Mouse (Mus musculus): ENCODE data around the gene Alg2. TPM values are rescaled to one million over a fixed set of nuclear protein-coding genes. Genes with fewer than 3 reads are reported as not detected.
A peak's percentile ranks its signal among the peaks of the same experiment; 100 is the strongest.

The Alg2 gene
- polyA plus RNA-seq, 1 experiment from 2014 or later, result 161 TPM

DNA sequence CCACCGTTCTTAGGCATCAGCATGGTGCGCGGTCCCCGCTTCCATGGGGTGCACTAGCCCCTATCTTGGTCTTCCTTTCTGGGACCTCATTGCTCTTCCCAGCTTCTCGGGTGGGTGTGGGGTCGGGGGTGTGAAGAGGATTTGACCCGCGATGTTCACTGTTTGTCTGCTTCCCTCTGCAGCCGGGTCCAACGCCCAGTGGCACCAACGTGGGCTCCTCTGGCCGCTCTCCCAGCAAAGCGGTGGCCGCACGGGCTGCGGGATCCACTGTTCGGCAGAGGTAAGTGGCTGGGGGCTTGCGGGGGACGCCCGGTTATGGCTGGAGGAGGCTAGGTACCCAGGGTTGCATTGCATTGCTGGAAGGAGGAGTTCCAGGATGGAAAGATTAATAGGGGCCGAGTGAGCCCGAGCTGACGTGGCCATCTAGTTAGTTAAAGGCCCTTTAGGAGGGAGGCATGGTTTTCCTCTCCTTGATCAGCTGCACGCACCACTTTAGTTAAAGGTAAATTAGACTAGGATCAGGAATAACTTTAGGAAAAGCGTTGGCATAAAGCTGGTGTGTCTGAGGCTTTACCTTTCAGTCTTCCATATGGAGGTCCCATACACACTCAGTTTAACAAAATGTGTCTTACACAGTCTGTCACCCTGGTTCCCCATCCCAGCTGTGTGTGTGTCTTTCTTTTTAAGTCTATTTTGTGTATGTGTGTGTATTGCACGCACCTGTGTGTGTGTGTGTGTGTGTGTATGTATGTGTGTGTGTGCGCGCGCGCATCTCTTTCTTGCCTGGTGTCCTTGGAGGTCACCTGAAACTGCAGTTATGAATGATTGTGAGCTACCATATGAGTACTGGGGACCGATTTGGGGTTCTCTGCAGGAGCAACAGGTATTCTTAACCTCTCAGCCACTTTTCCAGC lies 854 bp upstream of the Alg2 start:
- ATAC-seq (ENCODE audit: low FRiP score) (no peak; the same call in 1 of the 2 replicates), DNase-seq (ENCODE audit: low spot score) (peak; percentile 29)
- H3K4me3 ChIP-seq (ENCODE audit: low read depth, low read length), result peak overlapping the region; percentile 86
- H3K9ac ChIP-seq (ENCODE audit: low read depth, low read length), result peak overlapping the region; percentile 90
- no peaks in the 10 kb centered on the region for H3K9me3 ChIP-seq (ENCODE audit: control insufficient read depth, low read length)
- peaks cover 8% of the 10 kb centered on the region; the same call in 1 of the 2 replicates for H3K36me3 ChIP-seq (ENCODE audit: control insufficient read depth, insufficient read depth, low read length)
- no peaks in the 10 kb centered on the region for H3K4me1 ChIP-seq (replicated peaks; ENCODE audit: control insufficient read depth, insufficient read depth, low read length)
- 14% methylated on average over 31 of the region's 31 CpGs for WGBS
- peak overlapping the region; percentile 51; the same call in 1 of the 2 replicates for H3K27ac ChIP-seq (ENCODE audit: low read depth, low read length)
- peak overlapping the region; percentile 45 for H3K4me2 ChIP-seq (replicated peaks; ENCODE audit: low read depth, low read length)
- no peaks in the 10 kb centered on the region for H3K27me3 ChIP-seq (ENCODE audit: control insufficient read depth, insufficient read depth, low read length)

DNA sequence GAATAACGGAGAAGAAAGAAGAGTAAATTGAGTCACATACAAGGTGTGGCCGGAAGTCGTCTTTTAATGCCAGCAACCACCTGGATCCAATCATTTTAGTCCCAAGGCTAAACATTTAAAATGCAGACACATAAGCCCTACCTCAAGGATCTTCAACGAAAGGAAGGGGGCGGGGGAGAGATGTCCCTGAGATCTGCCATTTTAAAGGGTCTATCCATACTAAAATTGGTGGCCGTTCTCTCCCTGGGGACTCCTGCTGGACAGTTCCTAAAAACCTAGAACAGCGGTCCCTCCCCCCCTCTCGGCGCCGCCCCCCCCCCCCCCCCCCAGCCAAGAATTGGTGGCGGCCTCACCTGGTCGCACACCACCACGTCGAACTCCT lies 556 bp downstream of the Alg2 start:
- peak overlapping the region; percentile 90 for H3K9ac ChIP-seq (ENCODE audit: low read depth, low read length)
- H3K27ac ChIP-seq (ENCODE audit: low read depth, low read length), result peak overlapping the region; percentile 97
- no peaks in the 10 kb centered on the region for H3K9me3 ChIP-seq (ENCODE audit: control insufficient read depth, low read length)
- DNase-seq (ENCODE audit: low spot score) (peak; percentile 46), ATAC-seq (ENCODE audit: low FRiP score) (no peak)
- WGBS, result 5% methylated on average over 11 of the region's 14 CpGs
- no peaks in the 10 kb centered on the region for H3K27me3 ChIP-seq (ENCODE audit: control insufficient read depth, insufficient read depth, low read length)
- H3K36me3 ChIP-seq (ENCODE audit: control insufficient read depth, insufficient read depth, low read length), result peaks cover 18% of the 10 kb centered on the region
- H3K4me2 ChIP-seq (replicated peaks; ENCODE audit: low read depth, low read length), result peak overlapping the region; percentile 45
- H3K4me3 ChIP-seq (ENCODE audit: low read depth, low read length), result peak overlapping the region; percentile 86
- no peaks in the 10 kb centered on the region for H3K4me1 ChIP-seq (replicated peaks; ENCODE audit: control insufficient read depth, insufficient read depth, low read length)

DNA sequence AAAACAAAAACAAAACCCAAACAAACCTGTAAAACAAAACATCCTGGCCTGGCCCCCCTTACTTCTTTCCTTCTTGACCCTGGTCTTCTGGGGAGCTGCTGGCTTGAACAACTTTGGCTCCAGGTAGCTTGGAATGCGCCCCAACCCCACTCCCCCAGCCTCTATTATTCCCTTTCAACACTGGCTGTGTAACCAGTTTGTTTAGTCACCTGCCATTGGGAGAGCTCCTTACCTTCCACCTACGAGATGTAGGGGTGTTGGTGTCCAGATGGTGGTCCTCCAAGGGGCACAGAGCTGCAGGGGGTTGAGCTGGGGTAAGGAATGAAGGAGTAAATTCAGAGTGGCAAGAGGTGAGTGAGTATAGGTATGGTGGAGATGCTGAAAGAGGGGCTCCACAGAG lies 6.9 kb downstream of the Alg2 start:
- no peak for DNase-seq (ENCODE audit: low spot score)
- Histone ChIP-seq H3K4me1 (replicated peaks; ENCODE audit: control insufficient read depth, insufficient read depth, low read length) (no peaks in the 10 kb centered on the region), H3K4me2 (replicated peaks; ENCODE audit: low read depth, low read length) (no peak overlapping the region), H3K27ac (ENCODE audit: low read depth, low read length) (no peak overlapping the region), H3K9ac (ENCODE audit: low read depth, low read length) (no peak overlapping the region), H3K36me3 (ENCODE audit: control insufficient read depth, insufficient read depth, low read length) (peaks cover 27% of the 10 kb centered on the region), H3K9me3 (ENCODE audit: control insufficient read depth, low read length) (no peaks in the 10 kb centered on the region), H3K27me3 (ENCODE audit: control insufficient read depth, insufficient read depth, low read length) (no peaks in the 10 kb centered on the region), H3K4me3 (ENCODE audit: low read depth, low read length) (no peak overlapping the region)
- ATAC-seq (ENCODE audit: low FRiP score), result no peak
- 91% methylated on average over 2 of the region's 2 CpGs for WGBS

DNA sequence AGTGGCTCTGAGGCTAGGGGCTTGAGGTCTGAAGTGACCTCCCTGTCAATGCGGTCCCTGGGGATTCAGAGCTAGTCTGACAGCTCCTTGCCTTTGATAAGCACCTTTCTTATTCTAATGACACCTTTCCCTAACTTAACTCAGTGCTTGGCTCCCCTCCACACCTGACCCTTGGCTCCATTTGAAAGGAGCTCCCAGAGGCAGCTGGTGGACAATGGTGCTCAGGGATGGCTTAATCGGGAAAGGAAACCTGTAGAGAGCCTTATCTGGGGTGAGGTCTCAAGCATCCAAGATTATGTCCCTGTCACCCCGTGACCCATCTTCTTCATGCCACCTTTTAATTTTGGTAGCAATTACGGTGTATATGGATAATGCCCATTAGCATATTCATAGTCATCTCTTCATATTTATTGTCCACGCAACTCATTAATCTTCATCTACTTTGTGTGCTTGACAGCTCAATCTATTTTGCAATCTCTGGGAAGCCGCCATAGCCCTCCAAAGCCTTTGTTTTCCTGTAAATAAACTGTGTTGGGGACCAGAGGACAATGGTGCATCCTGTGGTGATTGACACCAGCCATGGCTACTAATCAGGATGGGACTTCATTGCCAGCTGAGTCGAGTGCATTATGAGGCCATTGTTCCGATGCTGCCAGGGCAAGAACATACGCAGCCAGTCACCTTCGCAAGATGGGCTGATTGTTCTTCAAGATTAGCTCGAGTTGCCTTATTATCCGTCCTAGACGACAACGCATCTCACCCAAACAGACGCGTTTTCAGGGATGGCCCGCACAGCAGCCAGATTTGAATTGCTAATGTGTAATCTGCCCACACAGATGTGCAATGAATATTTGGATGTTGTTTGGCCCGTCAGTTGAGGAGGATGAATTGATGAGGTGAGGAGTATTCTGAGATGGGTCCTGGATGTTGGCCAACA lies 24.3 kb downstream of the Alg2 start:
- H3K36me3 ChIP-seq (ENCODE audit: control insufficient read depth, insufficient read depth, low read length), result no peaks in the 10 kb centered on the region
- no peaks in the 10 kb centered on the region for H3K4me1 ChIP-seq (replicated peaks; ENCODE audit: control insufficient read depth, insufficient read depth, low read length)
- ATAC-seq (ENCODE audit: low FRiP score) (peak; percentile 94), DNase-seq (ENCODE audit: low spot score) (peak; percentile 54)
- no peak overlapping the region for H3K9ac ChIP-seq (ENCODE audit: low read depth, low read length)
- no peak overlapping the region for H3K4me3 ChIP-seq (ENCODE audit: low read depth, low read length)
- WGBS, result 17% methylated on average over 18 of the region's 18 CpGs
- H3K4me2 ChIP-seq (replicated peaks; ENCODE audit: low read depth, low read length), result 0 out of 2 replicates have a peak overlapping the region, but pooled peaks have one; percentile 2
- no peaks in the 10 kb centered on the region for H3K27me3 ChIP-seq (ENCODE audit: control insufficient read depth, insufficient read depth, low read length)
- no peaks in the 10 kb centered on the region for H3K9me3 ChIP-seq (ENCODE audit: control insufficient read depth, low read length)
- peak overlapping the region; percentile 39; the same call in 1 of the 2 replicates for H3K27ac ChIP-seq (ENCODE audit: low read depth, low read length)

DNA sequence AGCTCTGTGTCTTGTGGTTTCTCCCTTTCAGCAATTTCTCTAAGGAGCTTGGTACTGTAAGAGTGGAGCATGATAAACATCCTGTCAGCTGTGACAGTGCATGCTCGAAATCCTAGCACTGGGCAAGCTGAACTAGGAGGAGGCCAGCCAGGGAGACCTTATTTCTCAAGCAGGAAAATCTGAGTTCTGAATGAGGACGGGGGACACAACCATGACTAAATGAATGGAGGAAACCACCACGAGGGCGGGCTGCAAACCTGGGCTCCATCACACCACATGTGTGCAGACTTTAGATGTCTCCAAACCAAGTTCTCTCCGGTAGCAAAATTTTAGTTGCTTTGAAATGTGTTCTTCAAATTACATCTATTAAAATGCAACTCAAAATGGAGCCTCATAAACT lies 25.0 kb downstream of the Alg2 start:
- WGBS, result 51% methylated on average over 5 of the region's 5 CpGs
- no peak overlapping the region for H3K4me3 ChIP-seq (ENCODE audit: low read depth, low read length)
- H3K27ac ChIP-seq (ENCODE audit: low read depth, low read length), result no peak overlapping the region; the same call in 1 of the 2 replicates
- H3K4me2 ChIP-seq (replicated peaks; ENCODE audit: low read depth, low read length), result no peak overlapping the region
- no peaks in the 10 kb centered on the region for H3K9me3 ChIP-seq (ENCODE audit: control insufficient read depth, low read length)
- no peaks in the 10 kb centered on the region for H3K27me3 ChIP-seq (ENCODE audit: control insufficient read depth, insufficient read depth, low read length)
- no peaks in the 10 kb centered on the region for H3K36me3 ChIP-seq (ENCODE audit: control insufficient read depth, insufficient read depth, low read length)
- H3K9ac ChIP-seq (ENCODE audit: low read depth, low read length), result no peak overlapping the region
- DNase-seq (ENCODE audit: low spot score), result no peak
- no peak for ATAC-seq (ENCODE audit: low FRiP score)
- H3K4me1 ChIP-seq (replicated peaks; ENCODE audit: control insufficient read depth, insufficient read depth, low read length), result no peaks in the 10 kb centered on the region

DNA sequence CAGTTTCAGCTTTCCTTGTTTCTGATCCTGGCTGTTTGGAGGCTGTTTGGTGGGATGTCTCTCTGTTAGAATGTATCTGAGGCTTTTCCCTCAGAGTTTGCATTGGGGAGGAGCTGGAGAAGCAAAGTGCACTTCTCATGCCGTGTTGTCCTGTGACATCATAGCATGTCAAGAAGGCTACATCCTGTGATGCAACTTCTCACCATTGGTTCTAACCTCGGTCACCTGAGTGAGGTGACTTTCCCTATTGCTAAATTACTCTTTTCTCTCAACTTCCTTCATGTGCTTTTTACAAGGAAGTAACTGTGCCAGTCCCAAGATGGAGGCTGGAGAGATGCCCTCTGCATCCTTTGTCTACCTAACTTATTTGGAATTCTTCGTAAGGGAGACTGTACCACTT lies 25.6 kb downstream of the Alg2 start:
- H3K4me1 ChIP-seq (replicated peaks; ENCODE audit: control insufficient read depth, insufficient read depth, low read length), result no peaks in the 10 kb centered on the region
- H3K9me3 ChIP-seq (ENCODE audit: control insufficient read depth, low read length), result no peaks in the 10 kb centered on the region
- no peak overlapping the region for H3K27ac ChIP-seq (ENCODE audit: low read depth, low read length)
- H3K4me3 ChIP-seq (ENCODE audit: low read depth, low read length), result no peak overlapping the region
- ATAC-seq (ENCODE audit: low FRiP score) (no peak), DNase-seq (ENCODE audit: low spot score) (no peak)
- no peaks in the 10 kb centered on the region for H3K27me3 ChIP-seq (ENCODE audit: control insufficient read depth, insufficient read depth, low read length)
- WGBS, result 94% methylated on average over 3 of the region's 3 CpGs
- no peak overlapping the region for H3K4me2 ChIP-seq (replicated peaks; ENCODE audit: low read depth, low read length)
- no peak overlapping the region for H3K9ac ChIP-seq (ENCODE audit: low read depth, low read length)
- no peaks in the 10 kb centered on the region for H3K36me3 ChIP-seq (ENCODE audit: control insufficient read depth, insufficient read depth, low read length)

DNA sequence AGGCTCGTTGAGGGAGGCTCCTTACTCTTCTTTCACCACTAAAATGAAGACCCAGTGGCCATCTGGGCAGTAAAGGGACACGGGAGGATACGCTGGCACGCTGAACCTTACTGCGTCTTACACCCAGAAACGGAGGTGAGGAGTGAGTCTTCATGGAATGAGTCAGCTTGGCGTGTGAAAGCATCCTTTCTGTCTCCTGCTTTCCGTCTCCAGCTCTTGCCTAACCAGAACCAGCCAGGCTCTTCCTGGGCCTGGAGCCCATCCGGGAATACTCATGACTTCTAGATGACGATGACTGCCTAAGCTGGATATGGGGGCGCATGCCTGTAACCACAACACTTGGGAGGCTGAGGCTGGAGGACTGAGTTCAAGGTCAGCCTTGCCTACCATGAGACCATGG lies 33.2 kb downstream of the Alg2 start:
- 90% methylated on average over 11 of the region's 11 CpGs for WGBS
- Histone ChIP-seq H3K27ac (ENCODE audit: low read depth, low read length) (no peak overlapping the region), H3K9me3 (ENCODE audit: control insufficient read depth, low read length) (no peaks in the 10 kb centered on the region), H3K9ac (ENCODE audit: low read depth, low read length) (no peak overlapping the region), H3K27me3 (ENCODE audit: control insufficient read depth, insufficient read depth, low read length) (no peaks in the 10 kb centered on the region), H3K4me1 (replicated peaks; ENCODE audit: control insufficient read depth, insufficient read depth, low read length) (no peaks in the 10 kb centered on the region), H3K4me2 (replicated peaks; ENCODE audit: low read depth, low read length) (no peak overlapping the region), H3K4me3 (ENCODE audit: low read depth, low read length) (no peak overlapping the region), H3K36me3 (ENCODE audit: control insufficient read depth, insufficient read depth, low read length) (no peaks in the 10 kb centered on the region)
- ATAC-seq (ENCODE audit: low FRiP score), result no peak
- DNase-seq (ENCODE audit: low spot score), result no peak

DNA sequence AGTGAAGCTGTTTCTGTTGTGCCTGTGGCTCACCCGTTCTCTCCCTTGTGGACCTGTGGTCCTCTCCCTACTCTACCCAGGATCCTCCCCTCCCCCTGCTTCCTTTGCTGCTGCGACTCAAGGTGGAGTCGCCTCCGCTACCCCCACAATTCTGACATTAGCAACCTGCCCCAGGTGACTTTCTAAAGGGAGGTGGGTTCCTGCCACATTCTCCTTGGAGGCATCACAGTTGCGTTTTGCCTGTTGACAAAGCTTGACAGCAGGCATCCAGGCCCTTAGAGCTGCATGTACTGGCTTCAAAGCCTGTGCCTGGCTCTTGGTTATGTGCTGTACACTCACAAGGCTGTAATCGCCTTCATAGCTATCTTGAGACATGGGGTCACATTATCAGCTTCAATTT lies 35.2 kb downstream of the Alg2 start:
- no peak for DNase-seq (ENCODE audit: low spot score)
- no peaks in the 10 kb centered on the region for H3K9me3 ChIP-seq (ENCODE audit: control insufficient read depth, low read length)
- no peaks in the 10 kb centered on the region for H3K27me3 ChIP-seq (ENCODE audit: control insufficient read depth, insufficient read depth, low read length)
- H3K36me3 ChIP-seq (ENCODE audit: control insufficient read depth, insufficient read depth, low read length), result no peaks in the 10 kb centered on the region
- peak overlapping the region; percentile 36; the same call in 1 of the 2 replicates for H3K27ac ChIP-seq (ENCODE audit: low read depth, low read length)
- WGBS, result 77% methylated on average over 6 of the region's 6 CpGs
- H3K4me3 ChIP-seq (ENCODE audit: low read depth, low read length), result no peak overlapping the region
- no peak overlapping the region for H3K4me2 ChIP-seq (replicated peaks; ENCODE audit: low read depth, low read length)
- no peak for ATAC-seq (ENCODE audit: low FRiP score)
- H3K4me1 ChIP-seq (replicated peaks; ENCODE audit: control insufficient read depth, insufficient read depth, low read length), result no peaks in the 10 kb centered on the region
- H3K9ac ChIP-seq (ENCODE audit: low read depth, low read length), result no peak overlapping the region
